Mouse (Mus musculus) kidney, postnatal 10 days (tissue): ENCODE results near the gene Adm.

Experiments
- DNase-seq: peaks from one replicate; pipeline ENCODE4 v3.0.0; 2021; ENCODE audit warnings: mixed read lengths

Gene Adm

DNA sequence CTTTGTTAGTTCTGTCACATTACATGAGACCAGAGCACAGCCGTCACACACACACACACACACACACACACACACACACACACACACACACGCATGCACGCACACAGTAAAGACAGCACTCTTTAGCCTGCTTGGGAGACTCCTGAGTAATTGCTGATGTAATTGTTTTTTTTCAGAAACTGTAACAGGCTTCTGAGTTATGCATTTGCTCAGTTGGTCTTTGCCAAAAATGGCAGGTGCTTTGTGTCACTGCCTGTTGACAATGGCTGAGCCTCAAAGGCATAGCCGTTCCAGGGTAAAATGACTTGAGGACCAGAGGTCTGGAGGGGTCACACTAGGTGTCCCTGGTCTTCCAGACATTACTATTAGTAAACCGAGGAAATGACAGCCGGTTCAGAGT, 40.8 kb downstream of the Adm start:
- peak; percentile 60 for DNase-seq

DNA sequence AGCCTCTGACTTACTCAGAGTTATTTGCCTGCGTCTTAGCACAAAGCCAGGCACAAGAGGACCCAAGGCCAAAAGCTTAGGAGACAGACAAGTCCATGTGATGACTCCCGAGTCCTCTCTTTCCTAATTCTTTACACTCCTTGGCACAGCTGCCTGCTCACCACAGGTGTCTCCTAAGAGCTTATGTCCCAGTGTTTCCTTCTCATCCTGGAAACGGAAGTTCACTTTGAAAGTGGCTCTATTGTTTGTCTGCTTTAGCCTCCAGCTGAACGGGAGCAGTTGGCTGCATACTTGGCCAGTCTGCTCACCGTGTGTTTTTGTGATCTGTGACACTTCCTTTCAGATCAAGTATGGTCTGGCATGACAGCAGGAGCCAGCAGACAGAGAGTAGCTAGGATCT, 41.3 kb downstream of the Adm start:
- peak; percentile 45 for DNase-seq

DNA sequence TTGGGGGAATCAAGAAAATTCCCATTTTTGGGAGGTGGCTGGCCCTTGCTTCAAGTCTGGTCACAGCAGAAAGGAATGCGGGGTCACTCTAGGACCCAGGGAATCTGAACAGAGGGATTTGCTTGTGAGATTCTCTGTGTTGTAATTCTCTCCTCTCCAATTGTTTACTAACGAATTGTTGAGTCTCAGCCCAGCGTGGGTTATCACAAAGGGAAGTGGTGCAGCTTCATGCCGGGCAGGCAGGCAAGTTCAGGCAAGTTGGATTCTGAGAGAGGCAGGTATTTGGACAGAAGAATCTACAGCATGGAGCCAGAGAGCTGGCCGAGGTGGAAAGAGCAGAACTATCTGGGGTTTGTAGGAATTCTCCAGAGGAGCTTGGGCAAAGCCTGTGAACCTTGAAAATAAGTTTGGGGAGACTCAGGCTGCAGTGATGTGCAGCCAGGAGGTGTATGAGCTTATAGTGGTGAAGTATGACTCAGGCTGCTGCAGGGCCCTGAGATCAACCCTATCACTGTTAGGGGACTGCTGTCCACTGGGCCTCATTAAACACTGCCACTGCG, 43.7 kb downstream of the Adm start:
- no peak for DNase-seq
